Mouse (Mus musculus) adrenal gland, adult 8-10 months (tissue): ENCODE data around the gene Anapc7. TPM values are rescaled to one million over a fixed set of nuclear protein-coding genes. Genes with fewer than 3 reads are reported as not detected.

Experiments used
- total RNA-seq, 4 experiments: library from RNA; stranded (reverse); gene quantifications; 2 replicates each; pipeline ENCODE4 v1.2.4; 2022

The Anapc7 gene
- total RNA-seq, 4 experiments from 2014 or later, result 49.1 to 59.5 (median 55.4) TPM

Other genes starting within 250 kb of the Anapc7 start
- gene Hvcn1, start 214.9 kb upstream of the Anapc7 start, total RNA-seq, result 1 to 10 TPM; 1.8 to 8.0 (median 4.2) TPM
- gene Tctn1, start 157.2 kb upstream of the Anapc7 start, total RNA-seq, result 10 to 100 TPM; 14.8 to 34.9 (median 23.1) TPM
- gene Pptc7, start 137.3 kb upstream of the Anapc7 start, total RNA-seq, result 10 to 100 TPM; 65.9 to 69.7 (median 68.8) TPM
- gene Rad9b, start 67.5 kb upstream of the Anapc7 start, total RNA-seq, result 1 to 10 TPM; 2.4 to 5.4 (median 4.5) TPM
- 100 to 1,000 TPM; 147 to 170 (median 156) TPM for gene Vps29, start 67.3 kb upstream of the Anapc7 start, total RNA-seq
- 10 to 100 TPM; 31.5 to 38.5 (median 35.0) TPM for gene Gpn3, start 49.8 kb upstream of the Anapc7 start, total RNA-seq
- gene Fam216a, start 49.3 kb upstream of the Anapc7 start, total RNA-seq, result 10 to 100 TPM; 31.1 to 45.8 (median 38.8) TPM
- 100 to 1,000 TPM; 189 to 253 (median 205) TPM for gene Arpc3, start 29.8 kb upstream of the Anapc7 start, total RNA-seq
- gene Atp2a2, start 80.5 kb downstream of the Anapc7 start, total RNA-seq, result 100 to 1,000 TPM; 187 to 206 (median 196) TPM
- 10 to 100 TPM; 13.9 to 30.8 (median 21.5) TPM for gene Ift81, start 192.8 kb downstream of the Anapc7 start, total RNA-seq
- gene P2rx7, start 222.2 kb downstream of the Anapc7 start, total RNA-seq, result 1 to 10 TPM; 3.3 to 7.1 (median 4.9) TPM